Mouse (Mus musculus): Measurements from ENCODE around the gene Lcp2.

DNA sequence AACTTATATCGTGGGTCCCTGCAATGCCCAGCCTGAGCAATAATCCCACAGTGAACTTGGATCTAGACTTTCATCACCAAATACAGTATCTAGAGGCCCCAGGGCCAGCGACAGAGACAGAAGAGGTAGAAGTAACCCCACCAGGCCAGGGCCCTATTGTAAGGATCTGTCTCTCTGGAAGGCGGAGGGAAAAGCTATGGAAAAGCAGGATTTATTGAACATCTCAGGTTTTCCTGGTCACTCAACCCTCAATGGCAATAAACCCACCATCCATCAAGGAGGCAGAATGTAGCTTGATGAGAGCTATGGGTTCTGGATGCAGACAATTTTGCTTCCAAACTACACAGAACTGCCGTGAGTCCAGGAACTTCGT lies 44.1 kb upstream of the Lcp2 start:
- TF ChIP-seq CTCF (IDR thresholded peaks at IDR 0.05; ENCODE audit: low read depth): no peak
- no peak for TF ChIP-seq EP300 (optimal IDR thresholded peaks at IDR 0.05)
